Mouse (Mus musculus) layer of hippocampus, postnatal 14 days (tissue): Measurements from ENCODE around the gene Lmod2. TPM values are rescaled to one million over a fixed set of nuclear protein-coding genes. Genes with fewer than 3 reads are reported as not detected.

Experiments
- DNase-seq, 2 experiments: peaks; one replicate each; pipeline ENCODE4 v3.0.0; 2021 to 2022; ENCODE audit warnings: low spot score in 2 of 2, mixed read lengths in 1 of 2
- total RNA-seq, 2 experiments: library from RNA; stranded (reverse); gene quantifications; 2 replicates each; pipeline ENCODE4 v1.2.3; 2021

Gene Lmod2
- total RNA-seq, 2 experiments from 2014 or later: not detected

DNA sequence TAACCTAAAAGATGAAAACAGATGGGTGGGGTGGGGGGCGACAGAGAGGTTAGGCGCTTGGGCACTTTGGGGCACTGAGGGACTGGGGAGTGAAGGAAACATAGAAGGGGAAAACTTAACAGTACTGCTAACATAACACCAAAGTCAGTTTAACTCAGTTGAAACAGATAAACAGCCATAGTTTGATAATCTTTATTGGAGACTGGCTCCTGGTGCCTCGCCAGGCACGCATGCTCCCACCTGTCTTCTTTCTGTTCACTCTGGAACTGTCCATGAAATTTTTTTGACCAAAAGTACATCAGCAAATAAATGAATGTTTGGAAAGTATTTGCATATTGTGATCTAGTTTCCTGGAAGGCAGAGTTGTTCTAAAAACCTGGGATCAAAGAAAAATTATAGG lies 43.7 kb downstream of the Lmod2 start:
- DNase-seq: no peak

DNA sequence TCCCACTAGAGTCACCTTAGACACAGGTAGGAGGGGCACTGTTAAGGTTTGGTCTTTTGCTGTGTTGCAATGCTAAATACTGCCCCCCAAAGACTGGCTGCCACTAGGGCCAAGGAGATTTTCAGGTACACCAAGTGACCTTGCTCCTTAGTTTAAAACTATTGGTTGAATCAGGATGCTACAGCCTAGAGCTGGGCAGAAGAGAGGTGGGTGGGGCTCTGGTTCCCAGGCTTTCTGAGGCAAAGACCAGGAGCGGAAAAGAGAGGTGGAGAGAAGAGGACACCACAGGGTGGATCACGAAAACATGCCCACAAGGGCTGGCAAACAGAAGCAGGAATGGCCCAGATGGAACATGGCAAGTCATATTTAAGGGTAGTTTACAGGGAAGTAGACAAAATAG lies 44.6 kb downstream of the Lmod2 start:
- DNase-seq: no peak

DNA sequence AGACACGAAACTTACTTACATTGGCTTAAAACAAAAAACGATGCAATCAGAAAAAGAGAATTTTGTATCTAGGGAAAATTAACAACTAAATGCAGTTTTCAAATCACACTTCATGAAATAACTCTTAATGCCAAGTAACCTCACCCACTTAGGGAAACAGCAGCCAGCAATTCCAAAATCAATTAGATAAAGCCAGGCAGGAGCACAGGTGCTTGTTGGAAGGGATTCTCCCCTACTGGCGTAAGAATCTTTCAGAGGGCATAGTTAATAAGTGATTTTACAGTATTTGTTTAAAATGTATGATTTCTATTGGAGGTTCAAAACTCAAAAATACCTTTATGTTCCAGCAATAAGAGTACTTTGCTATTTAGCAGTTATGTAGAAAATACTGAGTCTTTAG lies 45.4 kb downstream of the Lmod2 start:
- DNase-seq: no peak

DNA sequence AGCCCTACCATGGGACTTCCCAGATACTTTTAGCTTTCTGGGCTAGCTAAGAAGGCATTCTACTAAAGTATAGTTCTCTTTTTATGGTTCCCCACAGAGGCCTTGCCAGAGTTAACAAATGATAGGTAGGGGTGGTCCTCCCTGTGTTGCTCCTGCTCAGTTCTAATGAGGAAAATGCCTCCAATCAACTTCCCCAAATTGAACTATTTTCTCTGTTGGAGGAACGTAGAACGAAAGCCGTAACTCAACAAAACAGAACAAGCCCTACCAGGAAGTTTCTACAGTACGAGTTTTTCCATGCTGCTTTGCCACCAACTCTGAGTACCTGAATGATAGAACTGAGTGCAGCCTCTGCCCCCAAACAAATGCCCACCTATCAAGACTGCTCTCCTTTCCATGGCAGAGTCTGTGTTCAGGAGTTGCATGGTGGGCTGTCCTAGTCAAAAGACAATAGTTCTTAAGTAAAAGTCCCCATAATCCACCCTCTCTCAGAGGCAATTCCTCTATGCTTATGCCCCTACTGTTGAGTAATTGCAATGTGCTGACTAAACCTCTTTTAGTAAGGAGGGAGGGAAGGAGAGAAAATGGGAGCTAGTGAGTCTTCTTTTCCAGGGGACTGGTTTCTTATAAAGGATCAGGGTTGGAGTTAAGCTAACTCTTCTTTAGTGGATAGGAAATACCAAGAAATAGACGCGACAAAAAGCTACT lies 47.9 kb downstream of the Lmod2 start:
- no peak for DNase-seq

DNA sequence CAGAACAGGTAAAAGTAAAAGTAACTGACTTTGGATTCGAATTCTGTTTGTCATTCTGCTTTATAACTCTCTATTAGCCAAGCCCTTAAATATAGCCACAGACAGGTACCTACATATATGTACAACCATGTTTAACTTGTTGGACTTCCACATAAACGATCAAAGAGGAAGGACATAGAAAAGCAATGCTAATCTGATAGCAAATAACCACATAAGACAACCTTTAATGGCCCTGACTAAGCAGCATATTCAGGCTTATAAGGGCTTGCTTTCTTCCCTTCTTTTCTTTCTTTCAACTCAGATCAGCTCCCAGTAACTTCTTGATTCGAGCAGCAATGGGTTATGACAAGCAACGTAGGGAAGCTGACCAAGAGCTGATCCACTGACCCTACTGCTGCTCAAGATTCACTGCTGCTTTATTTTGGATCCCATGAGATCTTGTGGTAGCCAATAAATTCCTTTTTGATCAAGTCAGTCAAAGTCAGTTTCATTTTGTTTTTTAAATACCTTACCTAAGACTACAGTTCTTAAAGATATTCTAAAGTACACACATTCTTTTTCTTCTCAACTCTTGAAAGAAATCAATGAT lies 49.6 kb downstream of the Lmod2 start:
- DNase-seq: no peak

DNA sequence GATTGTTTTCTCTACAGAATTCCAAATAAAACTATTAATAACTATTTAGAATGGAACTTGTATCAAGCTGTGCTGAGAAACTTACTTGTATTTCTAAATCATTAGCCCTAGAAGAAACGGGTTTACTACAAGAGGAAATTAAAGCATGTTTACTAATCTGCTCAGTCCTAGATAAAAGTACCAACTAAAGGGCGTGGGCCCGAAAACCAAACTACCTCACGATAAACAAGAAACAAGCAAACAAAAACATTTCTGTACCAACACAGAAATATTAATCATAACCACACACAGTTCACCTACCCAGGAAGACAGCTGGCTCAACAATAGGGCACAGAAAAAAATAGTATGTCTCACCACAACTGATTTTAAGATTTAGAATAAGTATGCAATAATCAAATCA lies 50.8 kb downstream of the Lmod2 start:
- DNase-seq: no peak

DNA sequence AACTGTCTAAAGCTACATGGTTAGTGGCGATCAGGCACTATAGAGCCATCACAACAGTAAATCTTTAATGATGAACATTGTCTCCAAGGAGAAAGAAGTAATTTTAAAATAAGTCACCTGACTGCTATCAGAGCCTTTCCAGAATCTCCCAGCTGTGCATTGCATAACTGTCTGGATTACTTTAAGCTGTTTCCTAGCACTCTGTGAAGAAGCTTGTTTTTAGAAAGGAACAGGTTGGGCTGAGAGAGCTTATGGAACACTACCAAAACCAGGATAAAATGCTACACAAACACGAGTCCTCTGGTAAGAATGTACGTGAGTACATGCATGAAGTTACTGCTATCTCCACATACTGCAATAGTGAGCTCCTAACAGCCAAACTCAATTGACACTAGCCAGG lies 53.2 kb downstream of the Lmod2 start:
- peak in 1 of 2 experiments; percentile 20 for DNase-seq

DNA sequence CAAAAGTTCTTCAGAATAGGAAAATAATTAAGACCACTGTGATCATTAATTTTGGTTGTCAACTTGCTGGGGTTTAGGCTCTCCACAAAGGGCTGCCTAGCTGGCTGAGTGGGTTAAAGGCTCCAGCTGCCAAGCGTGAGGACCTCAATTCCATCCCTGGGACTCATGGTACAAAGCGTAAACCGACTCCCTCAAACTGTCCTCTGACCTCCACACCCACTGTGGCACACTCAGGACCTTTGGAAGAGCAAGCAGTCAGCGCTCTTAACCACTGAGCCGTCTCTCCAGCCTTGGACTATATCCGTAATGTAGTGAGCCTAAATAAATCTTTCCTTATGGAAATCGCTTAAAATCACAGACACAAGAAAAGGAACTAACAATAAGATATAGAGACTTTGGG lies 54.0 kb downstream of the Lmod2 start:
- DNase-seq: no peak

Other genes with a start within 250 kb of the Lmod2 start
- gene Iqub, start 82.7 kb upstream of the Lmod2 start, total RNA-seq: 1 to 10 TPM in 1 of 2 experiments, under 1 TPM in 1; 0.93 to 1.5 TPM
- gene Ndufa5, start 69.7 kb upstream of the Lmod2 start, total RNA-seq: 100 to 1,000 TPM; 278 to 296 TPM
- gene Asb15, start 69.6 kb upstream of the Lmod2 start, total RNA-seq: not detected
- 100 to 1,000 TPM; 102 to 112 TPM for gene Wasl, start 67.2 kb downstream of the Lmod2 start, total RNA-seq
- gene Hyal6, start 135.5 kb downstream of the Lmod2 start, total RNA-seq: not detected
- not detected for gene Hyal4, start 150.6 kb downstream of the Lmod2 start, total RNA-seq
- not detected for gene Spam1, start 193.4 kb downstream of the Lmod2 start, total RNA-seq